Mouse (Mus musculus) limb, embryonic 13.5 days (tissue): ENCODE results near the gene Styk1. TPM values are rescaled to one million over a fixed set of nuclear protein-coding genes. Genes with fewer than 3 reads are reported as not detected.
"Not testable (repeated sequence)": the region's sequence is repeated elsewhere in the genome, so short reads cannot be mapped to it uniquely, and the experiment has no call there.

ENCODE experiments used
- ATAC-seq: fragments of 200-750 bp; cut with Nextera tagmentation; 2 replicates; pipeline ENCODE4 v1.8.0; 2017; ENCODE audit warnings: low read depth, moderate number of reproducible peaks, moderate TSS enrichment; ENCODE audit not compliant: low FRiP score
- H3K27ac ChIP-seq: fragments of 300-500 bp; sonication (generic); 2 replicates; pipeline ENCODE4 v1.5.1; 2015; ENCODE audit warnings: inconsistent platforms, mild to moderate bottlenecking, moderate library complexity
- H3K27me3 ChIP-seq: fragments of 300-500 bp; sonication (generic); 2 replicates; pipeline ENCODE4 v1.6.1; 2015; ENCODE audit warnings: mild to moderate bottlenecking, inconsistent platforms
- H3K36me3 ChIP-seq: fragments of 300-500 bp; sonication (generic); 2 replicates; pipeline ENCODE4 v1.6.1; 2015; ENCODE audit warnings: inconsistent platforms, mild to moderate bottlenecking, moderate library complexity
- H3K4me1 ChIP-seq: fragments of 300-500 bp; sonication (generic); 2 replicates; pipeline ENCODE4 v1.6.1; 2015; ENCODE audit warnings: inconsistent platforms
- H3K4me2 ChIP-seq: fragments of 300-500 bp; sonication (generic); replicated peaks from 2 replicates; pipeline ENCODE4 v1.6.1; 2015; ENCODE audit warnings: inconsistent platforms, mild to moderate bottlenecking, moderate library complexity
- H3K4me3 ChIP-seq: fragments of 300-500 bp; sonication (generic); 2 replicates; pipeline ENCODE4 v1.5.1; 2015; ENCODE audit warnings: moderate library complexity, mild to moderate bottlenecking, inconsistent platforms
- H3K9ac ChIP-seq: fragments of 300-500 bp; sonication (generic); 2 replicates; pipeline ENCODE4 v1.6.1; 2015; ENCODE audit warnings: mild to moderate bottlenecking, inconsistent platforms
- H3K9me3 ChIP-seq: fragments of 300-500 bp; sonication (generic); 2 replicates; pipeline ENCODE4 v1.6.1; 2016; ENCODE audit warnings: inconsistent platforms
- WGBS: fragments of 180-500 bp; shearing (Covaris S2); methylation state at CpG from one replicate; pipeline ENCODE4 v1.1.7; 2015; 5-methylcytosine and 5-hydroxymethylcytosine counted together
- polyA plus RNA-seq: library from polyadenylated mRNA; unstranded; fragments of >200 nt; fragmentation: Nextera tagmentation; extraction: Ambion mirVana; gene quantifications from 2 replicates; pipeline ENCODE4 v1.2.1, GENCODE M21; 2015

The Styk1 gene
- polyA plus RNA-seq, 1 experiment from 2014 or later: 2.1 TPM

- H3K4me3 ChIP-seq: no peak overlapping the region
- no peak for ATAC-seq
- 82% methylated on average over 7 of the region's 7 CpGs for WGBS
Observed at GRCm38 (mm10) chr6:131316155-131317101, 37.0 kb downstream of the Styk1 start.

GRCm38 (mm10) chr6:131308031-131308430 lies 45.4 kb downstream of the Styk1 start:
- H3K9ac ChIP-seq: no peak overlapping the region
- no peak overlapping the region for H3K27ac ChIP-seq
- H3K4me2 ChIP-seq: no peak overlapping the region
- no peak for ATAC-seq
- WGBS: 74% methylated on average over 3 of the region's 3 CpGs
- H3K4me3 ChIP-seq: no peak overlapping the region
- no peaks in the 10 kb centered on the region for H3K36me3 ChIP-seq
- H3K4me1 ChIP-seq: no peaks in the 10 kb centered on the region
- no peaks in the 10 kb centered on the region for H3K9me3 ChIP-seq
- no peaks in the 10 kb centered on the region for H3K27me3 ChIP-seq

More at GRCm38 (mm10) chr6:131316155-131317101, 37.0 kb downstream of the Styk1 start:
- no peaks in the 10 kb centered on the region for H3K36me3 ChIP-seq
- H3K9ac ChIP-seq: no peak overlapping the region
- no peaks in the 10 kb centered on the region for H3K9me3 ChIP-seq
- no peak overlapping the region for H3K4me2 ChIP-seq
- no peaks in the 10 kb centered on the region for H3K27me3 ChIP-seq
- no peak overlapping the region for H3K27ac ChIP-seq
- no peaks in the 10 kb centered on the region for H3K4me1 ChIP-seq

GRCm38 (mm10) chr6:131304776-131305175 lies 48.6 kb downstream of the Styk1 start:
- Histone ChIP-seq H3K27ac (no peak overlapping the region), H3K4me3 (no peak overlapping the region), H3K4me1 (no peaks in the 10 kb centered on the region), H3K9ac (no peak overlapping the region), H3K36me3 (no peaks in the 10 kb centered on the region), H3K4me2 (no peak overlapping the region), H3K27me3 (no peaks in the 10 kb centered on the region), H3K9me3 (no peaks in the 10 kb centered on the region)
- 65% methylated on average over 3 of the region's 3 CpGs for WGBS
- ATAC-seq: no peak

- Histone ChIP-seq H3K9ac (no peak overlapping the region), H3K27ac (no peak overlapping the region), H3K27me3 (no peaks in the 10 kb centered on the region), H3K4me1 (no peaks in the 10 kb centered on the region), H3K36me3 (no peaks in the 10 kb centered on the region), H3K9me3 (no peaks in the 10 kb centered on the region), H3K4me3 (no peak overlapping the region), H3K4me2 (no peak overlapping the region)
- ATAC-seq: no peak
Observed at GRCm38 (mm10) chr6:131298531-131298930, 54.9 kb downstream of the Styk1 start.

GRCm38 (mm10) chr6:131294435-131295112 lies 58.8 kb downstream of the Styk1 start:
- H3K9me3 ChIP-seq: no peaks in the 10 kb centered on the region
- H3K4me1 ChIP-seq: peaks cover 9% of the 10 kb centered on the region
- no peak overlapping the region for H3K27ac ChIP-seq
- H3K4me3 ChIP-seq: no peak overlapping the region
- WGBS: 83% methylated on average over 5 of the region's 5 CpGs
- H3K27me3 ChIP-seq: no peaks in the 10 kb centered on the region
- no peaks in the 10 kb centered on the region for H3K36me3 ChIP-seq
- ATAC-seq: no peak
- H3K4me2 ChIP-seq: no peak overlapping the region
- no peak overlapping the region for H3K9ac ChIP-seq

DNA sequence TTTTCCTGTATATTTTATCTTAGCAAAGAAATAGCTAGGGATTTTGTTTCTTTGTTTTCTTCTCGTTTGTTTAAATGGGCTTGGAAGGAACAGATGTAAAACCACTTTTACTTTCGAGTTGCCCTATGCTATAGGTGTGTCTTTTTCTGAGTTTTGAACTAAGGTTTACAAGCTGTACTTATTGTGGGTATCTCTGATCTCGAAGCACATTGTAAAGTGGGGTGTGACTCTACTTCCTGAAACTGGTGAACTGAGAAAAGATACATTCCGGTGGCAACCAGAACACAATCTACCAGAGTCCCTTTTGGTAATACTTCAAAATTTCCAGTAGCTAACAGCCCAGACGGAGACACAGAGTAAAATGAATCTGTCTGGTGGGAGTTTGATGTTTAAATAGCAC lies 59.5 kb downstream of the Styk1 start:
- no peak for ATAC-seq
- no peak overlapping the region for H3K27ac ChIP-seq
- H3K9ac ChIP-seq: no peak overlapping the region
- H3K4me3 ChIP-seq: no peak overlapping the region
- no peaks in the 10 kb centered on the region for H3K36me3 ChIP-seq
- no peaks in the 10 kb centered on the region for H3K9me3 ChIP-seq
- no peaks in the 10 kb centered on the region for H3K27me3 ChIP-seq
- H3K4me1 ChIP-seq: peaks cover 9% of the 10 kb centered on the region
- H3K4me2 ChIP-seq: no peak overlapping the region
- WGBS: 91% methylated on average over 5 of the region's 5 CpGs

DNA sequence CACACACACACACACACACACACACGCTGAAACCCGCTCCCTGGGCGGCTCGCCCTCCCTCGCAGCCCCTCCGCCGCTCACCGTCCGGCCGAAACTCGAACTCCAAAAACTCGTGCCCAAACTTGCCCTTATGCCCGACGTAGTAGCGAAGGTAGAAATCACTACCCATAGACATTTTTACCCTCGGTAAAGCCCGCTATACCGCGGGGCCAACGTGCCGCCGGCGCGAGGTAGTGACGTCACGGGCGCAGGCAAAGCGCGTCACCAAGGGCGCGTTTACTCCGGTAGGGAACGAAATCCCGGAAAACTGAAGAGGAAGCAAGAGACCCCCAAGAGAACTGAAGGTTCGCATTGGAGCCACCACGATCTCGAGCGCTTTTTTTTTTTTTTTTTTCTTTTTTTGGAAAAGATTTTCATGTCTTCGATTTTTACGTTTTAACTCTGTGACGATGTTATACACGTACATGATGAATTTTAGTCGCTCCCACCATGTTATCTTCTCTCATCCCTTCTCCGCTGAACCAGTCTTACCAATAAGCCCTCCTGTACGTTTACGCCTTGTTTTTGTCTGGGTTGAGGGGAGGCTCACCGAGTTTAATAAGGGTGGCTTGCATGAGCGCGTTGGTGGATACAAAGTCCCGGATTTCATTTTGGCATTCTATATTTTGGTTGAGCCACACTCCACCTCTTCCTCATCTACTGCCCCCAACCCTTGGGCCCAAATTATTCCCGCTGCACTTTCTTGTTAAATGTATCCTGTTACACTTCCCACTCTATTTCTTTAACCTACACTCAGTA lies 60.2 kb downstream of the Styk1 start, which contains the start of gene Magohb:
Magohb (minus strand) TSS at position 254 of the 798 bp plus-strand sequence.
- Histone ChIP-seq H3K27me3 (no peaks in the 10 kb centered on the region), H3K4me1 (peaks cover 9% of the 10 kb centered on the region), H3K36me3 (peaks cover 1% of the 10 kb centered on the region), H3K9ac (peak within 1 kb of the TSS; percentile 80), H3K27ac (peak within 1 kb of the TSS; percentile 49; the same call in 1 of the 2 replicates), H3K4me3 (peak within 1 kb of the TSS; percentile 65), H3K4me2 (peak within 1 kb of the TSS; percentile 70), H3K9me3 (no peaks in the 10 kb centered on the region)
- 1% methylated on average over 50 of the region's 51 CpGs for WGBS
- peak; percentile 86 for ATAC-seq

- peak; percentile 30 for ATAC-seq
- Histone ChIP-seq H3K4me3 (peak overlapping the region; percentile 65), H3K9ac (peak overlapping the region; percentile 80), H3K4me1 (peaks cover 9% of the 10 kb centered on the region), H3K36me3 (peaks cover 8% of the 10 kb centered on the region), H3K27ac (peak overlapping the region; percentile 10; the same call in 1 of the 2 replicates), H3K4me2 (peak overlapping the region; percentile 70), H3K27me3 (no peaks in the 10 kb centered on the region), H3K9me3 (no peaks in the 10 kb centered on the region)
- 17% methylated on average over 10 of the region's 10 CpGs for WGBS
Observed at GRCm38 (mm10) chr6:131292276-131292990, 61.0 kb downstream of the Styk1 start.

GRCm38 (mm10) chr6:131290430-131290829 lies 63.0 kb downstream of the Styk1 start:
- no peak for ATAC-seq
- Histone ChIP-seq H3K4me3 (no peak overlapping the region), H3K9ac (no peak overlapping the region), H3K27ac (no peak overlapping the region), H3K9me3 (no peaks in the 10 kb centered on the region), H3K4me1 (peaks cover 9% of the 10 kb centered on the region), H3K36me3 (peaks cover 19% of the 10 kb centered on the region), H3K27me3 (no peaks in the 10 kb centered on the region), H3K4me2 (no peak overlapping the region)
- 23% methylated on average over 2 of the region's 2 CpGs for WGBS

DNA sequence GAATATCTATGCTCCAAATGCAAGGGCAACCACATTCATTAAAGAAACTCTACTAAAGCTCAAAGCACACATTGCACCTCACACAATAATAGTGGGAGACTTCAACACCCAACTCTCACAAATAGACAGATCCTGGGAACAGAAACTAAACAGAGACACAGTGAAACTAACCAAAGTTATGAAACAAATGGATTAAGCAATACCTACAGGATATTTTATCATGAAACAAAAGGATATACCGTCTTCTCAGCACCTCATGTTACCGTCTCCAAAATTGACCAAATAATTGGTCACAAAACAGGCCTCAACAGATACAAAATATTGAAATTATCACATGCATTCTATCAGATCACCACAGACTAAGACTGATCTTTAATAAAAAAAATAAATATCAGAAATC lies 75.2 kb downstream of the Styk1 start:
- not testable (repeated sequence) for H3K4me2 ChIP-seq, ATAC-seq, H3K27ac ChIP-seq, H3K4me1 ChIP-seq, H3K4me3 ChIP-seq, H3K9me3 ChIP-seq, H3K9ac ChIP-seq, H3K27me3 ChIP-seq
- H3K36me3 ChIP-seq: peaks cover 34% of the 10 kb centered on the region
- 96% methylated on average over 2 of the region's 2 CpGs for WGBS

DNA sequence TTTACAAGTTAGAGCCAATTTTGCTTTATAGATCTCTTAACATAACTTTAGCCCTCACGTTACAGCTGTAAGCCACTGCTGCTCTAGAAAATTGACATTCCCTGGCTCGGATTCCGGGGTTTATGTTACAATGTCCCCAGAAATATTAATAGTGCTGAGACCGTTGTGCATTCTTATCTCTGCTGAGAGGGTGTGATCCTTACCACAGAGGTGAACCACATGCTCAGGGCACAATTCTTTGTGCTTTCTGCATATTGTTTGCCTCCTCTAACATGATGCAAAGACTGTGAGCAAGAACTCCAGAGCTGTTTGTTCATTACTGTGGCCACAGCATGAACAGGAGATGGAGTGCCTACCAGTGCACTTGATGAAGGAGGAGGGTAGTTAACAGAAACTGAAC lies 76.7 kb downstream of the Styk1 start:
- H3K9ac ChIP-seq: no peak overlapping the region
- peaks cover 19% of the 10 kb centered on the region for H3K36me3 ChIP-seq
- no peak overlapping the region for H3K4me3 ChIP-seq
- H3K4me2 ChIP-seq: no peak overlapping the region
- H3K27me3 ChIP-seq: no peaks in the 10 kb centered on the region
- no peak for ATAC-seq
- WGBS: 85% methylated on average over 4 of the region's 4 CpGs
- H3K27ac ChIP-seq: no peak overlapping the region
- H3K4me1 ChIP-seq: no peaks in the 10 kb centered on the region
- no peaks in the 10 kb centered on the region for H3K9me3 ChIP-seq
